Mouse (Mus musculus): ENCODE measurements around the gene Zfp296.
"Not testable (repeated sequence)": the region's sequence is repeated elsewhere in the genome, so short reads cannot be mapped to it uniquely, and the experiment has no call there.

The Zfp296 gene

DNA sequence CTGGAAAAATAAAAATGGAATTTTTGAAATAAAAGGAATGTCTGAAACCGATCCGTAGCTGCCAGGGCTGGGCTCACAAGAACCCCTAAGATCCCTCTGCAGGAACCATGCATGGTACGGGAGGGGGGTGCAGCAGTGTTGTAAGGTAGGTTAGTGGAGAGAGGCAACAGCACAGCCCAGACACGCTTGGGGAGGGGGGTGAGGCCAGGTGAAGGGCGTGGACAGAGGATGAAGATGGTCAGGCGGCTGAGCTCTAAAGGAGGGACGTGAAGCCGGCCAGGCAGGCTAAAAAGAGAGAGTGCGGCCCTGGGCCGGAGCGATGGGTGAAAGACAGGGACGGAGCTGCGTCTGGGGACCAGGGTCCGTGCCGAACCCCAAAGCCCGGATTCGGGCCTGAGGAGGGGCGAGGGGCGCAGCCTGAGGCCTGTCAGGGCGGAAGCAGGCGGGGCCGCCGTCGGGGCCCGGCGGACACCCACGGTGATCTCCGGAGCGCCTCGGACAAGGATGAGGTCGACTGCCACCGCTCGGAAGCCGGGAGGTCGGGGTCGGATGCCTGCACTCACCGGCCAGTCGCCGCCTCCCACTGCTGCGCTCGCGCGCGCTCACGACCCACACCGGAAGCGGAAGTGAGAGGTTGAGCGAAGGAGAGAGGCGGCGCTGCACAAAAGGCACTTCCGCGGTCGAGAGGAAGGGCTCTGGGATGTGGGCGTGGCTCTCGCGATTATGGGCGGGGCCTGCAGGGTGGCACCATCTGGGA is 26.9 kb downstream of the Zfp296 start, which contains the start of gene Clasrp:
Clasrp (minus strand) TSS at position 638 of the 757 bp plus-strand sequence.
- DNase-seq (ENCODE audit: low spot score in 2 of 2): peak; percentile 85 to 95

DNA sequence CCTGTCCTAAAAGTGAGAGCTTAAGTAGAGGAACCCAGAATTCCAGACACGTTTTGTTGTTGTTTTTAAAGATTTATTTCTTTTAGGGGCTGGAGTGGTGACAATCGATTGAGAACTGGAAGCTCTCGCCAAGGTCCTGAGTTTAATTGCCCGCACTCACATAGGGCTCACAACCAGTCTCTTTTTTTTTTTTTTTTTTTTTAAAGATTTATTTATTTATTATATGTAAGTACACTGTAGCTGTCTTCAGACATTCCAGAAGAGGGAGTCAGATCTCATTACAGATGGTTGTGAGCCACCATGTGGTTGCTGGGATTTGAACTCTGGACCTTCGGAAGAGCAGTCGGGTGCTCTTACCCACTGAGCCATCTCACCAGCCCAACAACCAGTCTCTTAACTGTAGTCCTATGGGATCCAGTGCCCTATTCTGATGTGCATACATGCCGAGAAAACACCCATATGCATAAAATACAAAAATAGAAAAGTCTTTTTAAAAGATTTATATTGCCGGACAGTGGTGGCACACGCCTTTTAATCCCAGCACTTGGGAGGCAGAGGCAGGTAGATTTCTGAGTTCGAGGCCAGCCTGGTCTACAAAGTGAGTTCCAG is 27.6 kb downstream of the Zfp296 start:
- DNase-seq (ENCODE audit: low spot score in 2 of 2): not testable (repeated sequence)

DNA sequence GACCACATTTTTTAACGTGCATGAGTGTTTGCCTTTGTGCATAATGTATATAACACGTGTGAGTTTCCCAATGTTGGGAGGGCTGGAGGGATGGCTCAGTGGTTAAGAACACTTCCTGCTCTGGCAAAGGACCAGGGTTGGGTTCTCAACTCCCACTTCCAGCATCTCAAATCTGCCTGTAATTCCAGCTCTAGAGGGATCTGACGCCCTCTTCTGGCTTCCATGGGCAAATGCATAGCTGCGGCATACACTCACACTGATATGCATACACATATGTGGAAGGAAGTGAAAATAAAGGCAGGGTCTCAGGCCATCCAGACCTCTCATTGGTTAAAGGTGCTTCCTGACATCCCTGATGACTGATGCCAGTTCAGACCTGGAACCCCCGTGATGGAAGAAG is 30.2 kb downstream of the Zfp296 start:
- no peak for DNase-seq (ENCODE audit: low spot score in 2 of 2)

DNA sequence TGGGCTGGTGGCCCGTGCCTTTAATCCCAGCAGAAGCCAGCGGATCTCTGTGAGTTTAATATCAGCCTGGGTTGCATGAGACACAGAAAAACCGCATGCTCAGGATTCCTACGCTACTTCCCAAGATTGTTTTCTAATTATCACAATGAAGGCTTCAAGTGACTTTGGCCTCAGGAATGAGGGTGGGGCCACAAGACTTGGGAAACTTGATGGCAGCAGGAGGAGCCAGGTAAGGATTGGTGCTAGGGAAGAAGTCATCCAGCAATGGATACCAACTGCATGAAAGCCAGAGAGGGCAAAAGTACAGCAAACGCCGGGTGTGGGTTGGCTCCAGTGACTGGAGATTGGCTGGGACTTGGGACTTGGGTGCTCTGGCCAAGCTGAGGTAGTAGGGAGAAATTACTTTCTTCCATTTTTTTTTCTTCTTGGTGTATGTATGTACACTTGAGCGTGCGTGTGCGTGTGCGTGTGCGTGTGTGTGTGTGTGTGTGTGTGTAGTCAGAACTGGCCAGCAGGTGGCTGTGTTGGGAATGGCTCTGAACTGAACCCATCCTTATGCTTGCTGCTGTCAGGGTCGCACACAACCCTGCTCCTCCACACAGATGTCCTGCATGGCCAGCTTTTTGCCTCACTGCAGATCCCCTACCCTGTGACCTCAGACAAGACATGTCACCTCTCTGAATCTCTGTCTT is 32.7 kb downstream of the Zfp296 start:
- DNase-seq (ENCODE audit: low spot score in 2 of 2): no peak

DNA sequence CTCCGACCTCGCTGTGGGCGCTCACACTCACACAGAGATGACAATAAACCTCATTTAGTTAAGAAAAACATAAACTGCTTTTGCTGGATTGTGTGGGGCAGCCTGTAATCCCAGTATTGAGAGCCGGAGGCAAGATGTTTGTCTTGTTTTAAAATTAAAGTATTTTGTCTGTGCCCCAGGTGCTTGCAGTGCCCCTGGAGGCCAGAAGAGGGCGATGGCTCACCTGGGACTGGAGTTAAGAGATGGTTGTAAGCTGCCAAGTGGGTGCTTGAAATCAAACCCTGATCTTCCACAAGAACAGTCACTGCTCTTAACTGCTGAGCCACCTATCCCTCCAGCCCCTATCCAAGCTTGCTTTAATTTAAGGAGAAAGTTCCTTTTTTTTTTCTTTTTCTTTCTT is 33.9 kb downstream of the Zfp296 start:
- no peak for DNase-seq (ENCODE audit: low spot score in 2 of 2)

DNA sequence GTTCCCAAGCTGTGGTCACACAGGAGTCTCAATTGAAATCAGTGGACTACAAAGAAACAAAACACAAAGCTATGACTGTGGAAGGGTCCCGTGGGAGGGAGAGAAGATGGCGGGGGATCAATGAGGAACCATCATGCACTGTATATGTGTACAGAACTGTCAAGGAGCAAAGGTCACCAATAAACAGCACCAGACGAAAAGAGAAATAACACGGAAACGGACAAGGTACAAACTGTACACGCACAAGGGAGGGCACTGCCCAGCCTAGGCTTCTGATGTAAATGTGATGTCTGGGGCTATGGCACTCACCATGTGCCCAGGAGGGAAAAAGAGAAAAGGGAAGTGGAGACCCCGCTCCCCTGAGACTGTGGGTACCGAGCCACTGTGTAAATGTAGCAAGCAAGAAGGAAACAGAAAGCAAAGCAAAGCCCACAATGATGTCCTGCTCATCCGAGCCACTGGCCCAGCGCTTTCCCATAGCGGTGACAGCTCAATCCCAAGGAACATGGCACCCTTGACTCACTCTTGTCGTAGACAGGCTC is 38.0 kb downstream of the Zfp296 start:
- DNase-seq (ENCODE audit: low spot score in 2 of 2): no peak

DNA sequence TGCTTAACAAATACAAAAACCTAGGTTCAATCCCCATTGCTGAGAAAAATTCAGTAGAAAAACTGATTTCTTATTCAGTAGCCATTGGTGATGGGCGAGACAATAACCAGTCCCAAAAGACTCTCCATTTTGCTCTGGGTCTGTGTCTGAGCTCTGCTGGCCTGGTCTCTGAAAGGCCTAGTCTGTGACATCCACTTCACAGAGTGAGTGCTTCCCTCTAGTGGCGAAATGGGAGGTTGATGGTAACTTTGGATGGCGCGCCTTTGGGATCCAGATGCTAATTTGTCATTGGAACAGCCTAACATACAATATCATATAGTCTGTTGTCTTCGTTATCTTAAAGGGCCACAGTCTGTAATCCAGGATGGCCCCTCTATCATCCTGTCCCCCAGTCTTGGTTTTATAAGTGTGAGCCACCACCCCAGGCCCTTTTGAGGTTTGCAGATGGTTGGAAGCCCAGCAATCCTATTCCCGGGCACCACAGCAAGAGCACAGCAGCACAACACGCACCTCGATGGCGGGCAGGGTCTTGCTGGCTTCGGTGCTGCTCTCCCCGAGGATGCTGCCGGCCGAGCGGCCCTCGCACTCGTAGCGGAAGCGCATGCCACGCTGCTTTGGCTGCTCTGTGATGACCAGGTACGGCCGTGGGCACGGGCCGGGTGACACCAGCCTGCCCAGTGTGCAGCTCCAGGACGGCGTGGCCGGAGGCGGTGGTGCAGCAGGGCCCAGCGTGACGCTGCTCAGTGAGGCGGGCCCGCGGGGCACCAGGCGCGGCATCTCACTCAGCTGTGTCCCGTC is 42.1 kb downstream of the Zfp296 start:
- DNase-seq (ENCODE audit: low spot score in 2 of 2): peak in 1 of 2 experiments; percentile 89

DNA sequence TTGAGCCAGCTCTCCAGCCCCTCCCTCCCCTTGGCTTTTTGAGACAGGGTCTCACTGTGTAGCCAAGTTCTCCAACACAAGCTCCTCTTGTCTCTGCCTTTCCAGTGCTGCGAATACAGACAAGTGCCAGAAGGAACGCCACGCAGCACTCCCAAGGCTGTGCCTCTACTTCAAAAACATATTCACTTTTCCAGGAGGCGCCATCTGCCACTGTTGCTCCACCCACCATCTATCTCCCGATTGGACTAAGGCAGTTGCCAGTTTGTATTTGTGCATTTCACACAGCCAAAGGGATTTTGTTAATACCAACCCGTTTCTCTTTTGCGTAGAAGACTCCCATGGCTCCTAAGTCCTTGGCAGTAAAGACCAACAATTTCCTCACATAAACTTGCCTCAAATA is 43.7 kb downstream of the Zfp296 start:
- peak in 1 of 2 experiments; percentile 65 for DNase-seq (ENCODE audit: low spot score in 2 of 2)

DNA sequence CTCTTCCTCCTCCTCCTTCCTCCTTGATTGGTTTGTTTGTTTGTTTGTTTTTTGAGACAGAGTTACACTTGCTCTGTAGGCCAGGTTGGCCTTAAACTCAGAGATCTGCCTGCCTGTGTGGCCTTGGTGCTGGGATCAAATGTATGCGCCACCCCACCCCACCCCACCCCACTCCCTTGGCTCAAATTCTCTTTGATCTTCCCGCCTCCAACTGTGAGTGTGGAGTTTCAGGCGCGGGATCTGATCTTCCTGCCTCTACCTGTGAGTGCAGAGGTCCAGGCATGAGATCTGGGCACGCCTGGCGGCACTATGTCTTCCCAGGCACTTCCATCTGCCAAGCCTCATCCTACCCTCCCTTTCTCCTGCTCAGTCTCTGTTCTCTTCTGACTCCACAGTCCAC is 45.2 kb downstream of the Zfp296 start:
- DNase-seq (ENCODE audit: low spot score in 2 of 2): no peak

DNA sequence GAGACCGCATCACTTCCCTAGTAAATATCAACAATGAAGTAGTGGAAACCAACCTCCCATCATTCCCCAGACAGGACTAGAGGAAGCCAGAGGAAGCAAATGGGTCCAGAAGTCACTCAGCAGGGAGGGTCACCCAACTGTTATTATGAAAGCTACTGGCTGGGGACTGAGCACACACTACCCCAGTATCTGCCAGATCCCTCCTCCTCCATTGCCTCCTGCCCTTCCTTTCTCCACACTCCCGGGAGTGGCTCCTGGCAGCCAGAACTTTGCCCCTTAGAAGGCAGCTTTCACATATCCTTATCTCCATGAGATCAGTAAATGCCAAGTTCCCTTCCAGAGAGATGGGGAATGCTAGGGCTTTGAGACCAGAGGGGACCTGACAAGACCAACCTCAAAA is 46.3 kb downstream of the Zfp296 start:
- no peak for DNase-seq (ENCODE audit: low spot score in 2 of 2)

DNA sequence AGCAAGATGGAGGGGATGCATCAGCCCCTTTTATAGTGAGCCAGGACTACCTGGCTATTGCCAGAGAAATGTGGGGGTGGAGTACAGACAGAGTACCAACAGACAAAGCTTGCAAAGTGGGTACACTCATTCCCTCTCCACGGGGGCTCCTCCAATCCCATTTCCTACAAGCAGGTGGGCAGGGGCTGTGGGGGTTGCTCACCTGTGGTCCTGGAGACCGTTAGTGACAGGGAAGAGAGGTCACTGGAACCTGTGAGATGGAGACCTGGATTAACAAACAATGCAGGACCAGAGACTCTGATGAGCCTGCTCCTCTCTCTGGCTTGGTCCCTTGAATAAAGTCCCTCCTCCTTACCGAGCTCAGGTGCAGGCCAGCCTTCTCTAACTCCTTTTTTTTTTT is 50.6 kb downstream of the Zfp296 start:
- no peak for DNase-seq (ENCODE audit: low spot score in 2 of 2)

DNA sequence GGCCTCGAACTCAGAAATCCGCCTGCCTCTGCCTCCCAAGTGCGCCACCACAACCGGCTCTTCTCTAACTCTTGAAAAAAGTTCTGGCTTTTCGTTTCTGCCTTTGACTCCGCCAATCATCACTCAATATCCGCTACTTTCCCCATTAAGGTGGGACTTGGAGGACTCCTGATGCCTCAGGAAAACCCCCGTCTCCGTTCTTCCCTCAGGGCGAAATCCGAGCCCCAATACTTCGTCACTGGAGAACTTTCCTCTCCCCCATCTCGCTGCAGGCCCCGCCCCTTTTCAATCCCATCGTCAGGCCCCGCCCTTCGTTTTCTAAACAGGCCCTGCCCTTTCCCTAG is 51.1 kb downstream of the Zfp296 start:
- DNase-seq (ENCODE audit: low spot score in 2 of 2): no peak

DNA sequence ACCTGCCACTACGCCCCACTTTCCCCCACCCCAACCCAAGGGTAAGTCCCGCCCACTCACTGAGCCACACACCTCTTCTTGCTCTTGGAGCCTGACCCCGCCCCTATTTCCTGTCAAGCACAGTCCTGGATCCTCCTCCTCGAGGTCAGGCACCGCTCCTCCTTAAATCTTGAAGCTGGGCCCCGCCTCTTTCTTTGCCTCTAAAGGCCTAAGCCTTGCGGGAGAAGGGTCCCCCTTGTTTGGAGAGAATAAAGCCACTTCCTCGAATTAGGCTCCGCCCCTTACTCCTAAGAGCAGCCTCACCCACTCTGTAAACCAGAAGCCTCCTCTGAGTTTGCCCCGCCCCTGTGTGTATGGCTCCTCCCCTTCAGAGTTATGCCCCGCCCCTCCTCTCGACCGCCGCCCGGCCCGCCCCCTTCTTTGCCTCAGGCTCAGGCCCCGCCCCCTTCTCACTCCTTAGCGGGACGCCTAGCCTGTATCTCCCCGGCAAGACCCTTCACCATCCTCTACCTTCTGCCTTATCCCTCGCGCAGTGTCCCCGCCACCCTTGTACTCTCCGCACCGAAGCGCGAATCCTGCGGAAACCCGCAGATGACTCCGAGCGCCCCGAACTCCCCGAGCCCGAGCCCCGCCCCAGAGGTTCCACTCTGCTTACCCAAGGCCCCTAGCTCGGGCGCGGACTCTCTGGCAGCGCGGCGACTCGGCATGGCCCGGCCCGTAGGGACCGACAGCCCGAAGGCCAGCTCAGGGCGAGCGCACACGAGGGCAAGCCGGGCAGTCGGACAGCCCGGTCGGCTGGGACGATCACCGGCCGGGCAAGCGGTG is 51.7 kb downstream of the Zfp296 start:
- peak; percentile 87 to 88 for DNase-seq (ENCODE audit: low spot score in 2 of 2)

DNA sequence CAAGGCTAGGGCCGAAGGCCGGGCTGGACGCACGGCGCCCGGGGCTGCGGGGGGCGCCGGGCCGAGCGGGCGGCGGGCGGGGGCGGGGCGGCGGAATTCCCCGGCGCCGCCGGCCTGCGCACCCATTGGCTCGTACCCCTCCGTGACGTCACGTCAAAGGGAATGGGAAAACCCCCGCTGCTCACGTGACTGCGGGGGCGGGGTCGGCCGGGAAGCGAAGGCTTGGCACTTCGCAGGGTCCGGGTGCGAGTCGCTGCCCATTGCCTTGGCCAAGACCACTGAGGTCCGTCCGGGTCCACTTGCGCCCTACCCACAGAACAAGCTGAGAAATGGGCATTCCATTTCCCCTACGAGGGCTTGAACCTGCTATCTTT is 52.3 kb downstream of the Zfp296 start, which contains the start of gene Relb:
Relb (minus strand) TSS at position 78 of the 374 bp plus-strand sequence.
- peak; percentile 55 to 89 for DNase-seq (ENCODE audit: low spot score in 2 of 2)
